Mouse (Mus musculus) embryonic facial prominence, embryonic 13.5 days (tissue): ENCODE measurements around the gene Tm6sf2. TPM values are rescaled to one million over a fixed set of nuclear protein-coding genes. Genes with fewer than 3 reads are reported as not detected.

Experiments used
- ATAC-seq: fragments of 200-750 bp; cut with Nextera tagmentation; 2 replicates; pipeline ENCODE4 v1.8.0; 2017; ENCODE audit warnings: low read depth; ENCODE audit not compliant: insufficient number of reproducible peaks, insufficient read depth, low FRiP score, low TSS enrichment
- H3K27ac ChIP-seq: fragments of 300-500 bp; sonication (generic); 2 replicates; pipeline ENCODE4 v1.5.1; 2015; ENCODE audit warnings: moderate library complexity, mild to moderate bottlenecking, inconsistent platforms
- H3K27me3 ChIP-seq: fragments of 300-500 bp; sonication (generic); 2 replicates; pipeline ENCODE4 v1.6.1; 2015; ENCODE audit warnings: mild to moderate bottlenecking, inconsistent platforms
- H3K36me3 ChIP-seq: fragments of 300-500 bp; sonication (generic); 2 replicates; pipeline ENCODE4 v1.6.1; 2015; ENCODE audit warnings: mild to moderate bottlenecking, inconsistent platforms
- H3K4me1 ChIP-seq: fragments of 300-500 bp; sonication (generic); 2 replicates; pipeline ENCODE4 v1.6.1; 2015; ENCODE audit warnings: inconsistent platforms
- H3K4me2 ChIP-seq: fragments of 300-500 bp; sonication (generic); 2 replicates; pipeline ENCODE4 v1.6.1; 2015; ENCODE audit warnings: moderate library complexity, mild to moderate bottlenecking, inconsistent platforms
- H3K4me3 ChIP-seq: fragments of 300-500 bp; sonication (generic); 2 replicates; pipeline ENCODE4 v1.5.1; 2015; ENCODE audit warnings: mild to moderate bottlenecking, inconsistent platforms
- H3K9ac ChIP-seq: fragments of 300-500 bp; sonication (generic); 2 replicates; pipeline ENCODE4 v1.6.1; 2015; ENCODE audit warnings: mild to moderate bottlenecking, inconsistent platforms
- H3K9me3 ChIP-seq: fragments of 300-500 bp; sonication (generic); 2 replicates; pipeline ENCODE4 v1.6.1; 2016; ENCODE audit warnings: inconsistent platforms
- WGBS: fragments of 180-500 bp; shearing (Covaris S2); methylation state at CpG from one replicate; pipeline ENCODE4 v1.1.7; 2015; ENCODE audit warnings: mixed read lengths; 5-methylcytosine and 5-hydroxymethylcytosine counted together
- polyA plus RNA-seq: library from polyadenylated mRNA; unstranded; fragments of >200 nt; fragmentation: Nextera tagmentation; extraction: Ambion mirVana; gene quantifications from 2 replicates; pipeline ENCODE4 v1.2.1, GENCODE M21; 2015

Gene Tm6sf2
- polyA plus RNA-seq, 1 experiment from 2014 or later, result 0.76 TPM

DNA sequence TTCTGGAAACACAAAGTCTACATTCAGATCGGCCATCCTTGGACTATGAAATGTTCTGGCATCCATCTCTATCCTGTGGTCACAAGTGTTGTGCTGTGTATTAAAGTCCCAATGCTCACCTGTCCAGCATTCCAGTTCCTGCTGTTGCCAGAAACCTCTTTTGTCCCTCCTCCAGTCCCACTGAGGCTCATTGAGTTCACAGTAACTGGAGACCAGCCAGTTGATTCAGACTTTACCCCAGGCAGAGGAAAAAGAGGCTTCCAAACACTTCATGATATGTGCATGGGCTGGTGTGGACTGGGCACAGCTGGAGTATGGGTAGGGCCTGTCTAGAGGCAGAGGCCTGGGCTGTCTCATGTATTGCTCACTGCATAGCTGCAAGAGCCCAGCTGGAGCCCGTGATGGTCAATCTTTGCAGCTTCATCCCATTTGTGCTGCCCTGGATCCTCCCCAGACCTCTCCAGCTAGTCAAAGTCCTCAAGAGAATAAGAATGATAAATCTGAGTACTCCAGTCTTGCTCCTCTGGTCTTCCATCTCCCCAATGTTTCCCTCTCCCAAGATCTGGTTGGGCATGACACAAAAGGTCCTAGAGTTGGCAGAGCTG is 786 bp upstream of the Tm6sf2 start:
- no peak for ATAC-seq
- no peaks in the 10 kb centered on the region for H3K27me3 ChIP-seq
- H3K36me3 ChIP-seq, result peaks cover 53% of the 10 kb centered on the region
- H3K4me1 ChIP-seq, result peaks cover 8% of the 10 kb centered on the region; the same call in 1 of the 2 replicates
- H3K27ac ChIP-seq, result no peak overlapping the region
- H3K4me2 ChIP-seq, result no peak overlapping the region
- H3K9me3 ChIP-seq, result no peaks in the 10 kb centered on the region
- 84% methylated on average over 2 of the region's 2 CpGs for WGBS
- H3K4me3 ChIP-seq, result no peak overlapping the region
- no peak overlapping the region; the same call in 1 of the 2 replicates for H3K9ac ChIP-seq

DNA sequence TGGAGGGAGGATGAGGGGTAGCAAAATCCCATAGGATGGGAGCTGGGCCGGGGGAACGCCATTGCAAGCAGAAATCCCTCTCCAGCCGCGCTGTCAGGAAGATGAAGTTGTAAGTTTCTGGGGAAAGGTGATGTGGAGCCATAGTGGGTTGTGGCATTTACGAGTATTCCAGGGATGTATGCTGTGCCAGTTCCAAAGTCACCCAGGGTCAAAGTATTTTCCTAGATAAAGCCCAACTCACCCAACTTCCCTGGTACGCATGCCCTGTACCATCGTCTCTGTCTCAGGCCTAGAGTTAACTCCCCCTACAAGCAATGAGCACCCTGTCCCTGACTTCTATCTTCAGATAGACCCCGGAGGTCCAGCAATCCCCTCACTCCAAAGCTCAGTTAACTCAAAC is 396 bp downstream of the Tm6sf2 start:
- H3K27ac ChIP-seq, result no peak overlapping the region
- no peaks in the 10 kb centered on the region for H3K27me3 ChIP-seq
- peak overlapping the region; percentile 53 for H3K4me2 ChIP-seq
- 67% methylated on average over 8 of the region's 8 CpGs for WGBS
- H3K4me1 ChIP-seq, result peaks cover 8% of the 10 kb centered on the region; the same call in 1 of the 2 replicates
- no peak for ATAC-seq
- no peaks in the 10 kb centered on the region for H3K9me3 ChIP-seq
- peak overlapping the region; percentile 12; the same call in 1 of the 2 replicates for H3K4me3 ChIP-seq
- peaks cover 41% of the 10 kb centered on the region for H3K36me3 ChIP-seq
- H3K9ac ChIP-seq, result no peak overlapping the region

DNA sequence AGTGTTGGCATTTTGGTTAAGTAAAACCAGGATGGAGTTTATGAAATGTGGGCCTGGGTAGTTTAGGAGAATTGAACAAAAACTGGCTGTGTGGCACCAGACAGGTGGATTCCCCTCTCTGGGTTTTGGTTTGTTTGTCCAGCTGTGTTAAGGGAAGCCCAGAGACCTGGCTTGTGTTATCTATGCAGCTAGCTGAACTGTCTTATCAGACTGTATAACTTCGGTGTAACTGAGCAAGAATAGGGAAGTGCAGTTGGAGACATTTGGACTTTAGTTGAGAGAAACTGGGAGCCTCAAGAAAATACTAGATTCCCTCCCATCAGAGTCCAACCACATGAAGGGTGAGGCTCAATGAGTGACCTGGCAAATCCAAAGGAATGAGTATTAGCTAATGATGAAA is 958 bp downstream of the Tm6sf2 start:
- WGBS, result 78% methylated on average over 1 of the region's 1 CpGs
- Histone ChIP-seq H3K4me3 (no peak overlapping the region), H3K9me3 (no peaks in the 10 kb centered on the region), H3K36me3 (peaks cover 38% of the 10 kb centered on the region), H3K27me3 (no peaks in the 10 kb centered on the region), H3K4me1 (peaks cover 8% of the 10 kb centered on the region; the same call in 1 of the 2 replicates), H3K9ac (no peak overlapping the region), H3K4me2 (no peak overlapping the region), H3K27ac (no peak overlapping the region)
- ATAC-seq, result no peak

DNA sequence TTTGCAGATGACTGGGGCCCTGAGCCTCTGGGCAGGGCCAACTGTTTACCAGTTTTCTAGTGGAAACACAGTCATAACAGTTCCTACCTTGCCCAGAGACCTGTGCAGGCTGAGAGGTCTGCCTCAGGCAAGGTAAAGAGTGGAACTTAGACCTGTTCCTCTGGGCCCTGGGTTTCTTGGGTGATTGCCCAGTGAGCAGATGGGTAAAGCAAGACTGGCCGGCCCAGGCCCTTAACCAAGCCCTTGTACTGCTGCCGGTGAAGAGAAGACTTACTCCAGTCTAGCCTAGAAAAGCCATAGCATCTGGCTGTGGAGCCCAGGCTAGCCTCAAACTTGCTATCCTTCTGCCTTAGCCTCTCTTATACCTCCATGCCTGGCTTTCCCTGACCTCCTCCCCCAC is 9.3 kb downstream of the Tm6sf2 start:
- no peak overlapping the region for H3K4me2 ChIP-seq
- no peaks in the 10 kb centered on the region for H3K9me3 ChIP-seq
- no peak overlapping the region for H3K9ac ChIP-seq
- H3K4me3 ChIP-seq, result no peak overlapping the region
- no peak for ATAC-seq
- no peak overlapping the region for H3K27ac ChIP-seq
- 96% methylated on average over 2 of the region's 2 CpGs for WGBS
- peaks cover 55% of the 10 kb centered on the region for H3K27me3 ChIP-seq
- H3K36me3 ChIP-seq, result 0 out of 2 replicates have a peak, but pooled peaks cover 3% of the 10 kb centered on the region
- H3K4me1 ChIP-seq, result peaks cover 19% of the 10 kb centered on the region

DNA sequence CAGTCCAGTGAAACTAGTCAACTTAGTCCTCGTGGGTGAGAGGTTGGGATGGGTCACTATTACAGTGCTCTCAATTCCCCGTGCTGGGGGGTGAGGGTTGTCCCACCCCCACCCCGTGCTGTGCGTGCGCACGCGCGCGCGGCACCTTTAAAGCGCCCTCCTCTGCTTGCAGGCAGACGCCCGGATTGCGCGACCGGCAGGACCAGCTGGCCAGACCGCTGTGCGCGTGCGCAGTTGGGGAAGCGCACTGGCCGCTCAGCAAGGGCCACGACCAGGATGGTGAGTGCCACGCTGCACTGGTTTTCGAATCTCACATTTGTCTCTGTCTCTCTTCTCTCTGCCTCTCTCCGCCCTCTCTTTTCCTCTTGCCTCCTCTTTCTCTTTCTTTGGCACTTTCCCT is 10.6 kb downstream of the Tm6sf2 start, which contains the start of gene Hapln4:
Hapln4 (plus strand) TSS at position 173 of the 400 bp plus-strand sequence.
- no peak for ATAC-seq
- Histone ChIP-seq H3K4me2 (peak within 1 kb of the TSS; percentile 85), H3K27ac (no peak within 1 kb of the TSS), H3K4me3 (peak within 1 kb of the TSS; percentile 45), H3K4me1 (peaks cover 26% of the 10 kb centered on the region), H3K9me3 (no peaks in the 10 kb centered on the region), H3K36me3 (0 out of 2 replicates have a peak, but pooled peaks cover 1% of the 10 kb centered on the region), H3K9ac (peak within 1 kb of the TSS; percentile 61), H3K27me3 (peaks cover 68% of the 10 kb centered on the region)
- WGBS, result under 1% methylated on average over 26 of the region's 26 CpGs

DNA sequence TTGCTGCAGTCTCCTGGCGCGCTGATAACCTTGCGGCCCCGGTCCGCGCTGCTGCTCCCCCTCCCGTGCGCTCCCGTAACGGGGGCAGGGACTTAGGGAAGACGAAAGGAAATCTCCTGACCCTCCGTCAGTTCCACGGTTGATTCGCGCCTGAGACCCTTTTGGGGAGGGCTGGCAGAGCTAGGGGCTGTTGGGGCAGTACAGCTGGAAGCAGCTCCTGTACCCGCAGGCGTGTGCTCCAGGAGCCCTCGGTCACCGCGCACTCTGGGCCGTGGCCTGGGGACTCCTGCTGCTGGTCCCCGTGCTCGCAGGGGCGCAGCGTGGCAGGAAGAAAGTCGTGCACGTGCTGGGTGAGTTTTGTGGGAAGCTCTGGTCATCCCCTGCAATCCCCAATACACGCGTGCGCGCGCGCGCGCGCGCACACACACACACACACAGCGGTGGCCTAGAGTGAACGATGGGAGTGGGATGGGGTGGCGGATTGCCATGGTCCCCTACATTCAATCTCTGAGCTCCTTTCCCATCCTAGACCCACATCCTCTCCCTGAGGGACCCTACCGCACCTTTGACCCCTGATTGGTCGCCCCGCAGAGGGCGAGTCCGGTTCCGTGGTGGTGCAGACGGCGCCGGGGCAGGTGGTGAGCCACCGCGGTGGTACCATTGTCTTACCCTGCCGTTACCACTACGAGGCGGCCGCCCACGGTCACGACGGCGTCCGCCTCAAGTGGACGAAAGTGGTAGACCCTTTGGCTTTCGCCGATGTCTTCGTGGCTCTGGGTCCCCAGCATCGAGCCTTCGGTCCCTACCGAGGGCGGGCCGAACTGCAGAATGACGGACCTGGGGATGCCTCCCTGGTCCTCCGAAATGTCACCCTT is 11.7 kb downstream of the Tm6sf2 start:
- Histone ChIP-seq H3K4me1 (peaks cover 27% of the 10 kb centered on the region), H3K9me3 (no peaks in the 10 kb centered on the region), H3K27ac (no peak overlapping the region), H3K4me2 (peak overlapping the region; percentile 85), H3K9ac (peak overlapping the region; percentile 61), H3K4me3 (peak overlapping the region; percentile 45), H3K36me3 (no peaks in the 10 kb centered on the region), H3K27me3 (peaks cover 80% of the 10 kb centered on the region)
- WGBS, result 2% methylated on average over 71 of the region's 71 CpGs
- ATAC-seq, result no peak

DNA sequence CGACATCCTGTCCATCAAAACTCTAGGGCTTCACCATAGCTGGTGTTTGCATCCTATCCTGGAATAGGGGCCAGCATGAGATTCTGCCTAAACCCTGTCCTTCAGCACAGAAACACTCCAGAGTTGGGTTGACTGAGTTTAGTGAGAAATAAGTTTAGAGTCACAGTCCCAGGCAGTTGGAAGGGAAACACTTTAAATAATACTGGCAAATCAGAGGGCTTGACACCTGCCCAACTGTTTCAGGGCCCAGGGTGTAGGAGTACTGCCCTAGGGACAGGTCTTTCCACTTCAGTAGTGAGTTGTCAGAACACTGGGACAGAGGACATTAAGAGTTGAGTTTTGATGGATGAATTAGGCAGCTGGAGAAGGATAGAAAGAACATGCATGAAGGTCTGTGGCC is 13.4 kb downstream of the Tm6sf2 start:
- no peaks in the 10 kb centered on the region for H3K9me3 ChIP-seq
- H3K4me1 ChIP-seq, result peaks cover 27% of the 10 kb centered on the region
- H3K36me3 ChIP-seq, result no peaks in the 10 kb centered on the region
- 36% methylated on average over 1 of the region's 1 CpGs for WGBS
- H3K4me3 ChIP-seq, result no peak overlapping the region
- no peak overlapping the region for H3K9ac ChIP-seq
- peaks cover 97% of the 10 kb centered on the region for H3K27me3 ChIP-seq
- ATAC-seq, result no peak
- no peak overlapping the region for H3K27ac ChIP-seq
- no peak overlapping the region for H3K4me2 ChIP-seq

DNA sequence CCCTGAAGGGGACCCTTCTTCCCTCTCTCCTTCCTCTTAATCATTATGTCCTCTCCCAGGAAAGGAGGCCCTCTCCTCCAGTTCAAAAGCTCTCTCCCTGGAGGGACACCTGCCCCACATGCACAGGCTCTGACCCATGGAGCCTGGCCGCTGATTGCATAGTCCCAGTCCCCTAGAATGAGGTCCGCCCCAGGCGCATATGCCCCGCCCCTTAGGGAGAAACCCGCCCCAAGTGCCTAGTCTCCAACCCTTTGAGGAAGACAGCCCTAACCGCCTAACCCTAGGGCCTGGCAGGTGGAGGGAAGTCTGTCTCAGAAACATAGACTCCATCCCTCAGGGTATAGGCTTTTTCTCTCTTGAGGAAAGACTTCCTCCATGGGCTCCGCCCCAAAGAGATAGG is 14.5 kb downstream of the Tm6sf2 start:
- 5% methylated on average over 7 of the region's 7 CpGs for WGBS
- no peaks in the 10 kb centered on the region for H3K9me3 ChIP-seq

DNA sequence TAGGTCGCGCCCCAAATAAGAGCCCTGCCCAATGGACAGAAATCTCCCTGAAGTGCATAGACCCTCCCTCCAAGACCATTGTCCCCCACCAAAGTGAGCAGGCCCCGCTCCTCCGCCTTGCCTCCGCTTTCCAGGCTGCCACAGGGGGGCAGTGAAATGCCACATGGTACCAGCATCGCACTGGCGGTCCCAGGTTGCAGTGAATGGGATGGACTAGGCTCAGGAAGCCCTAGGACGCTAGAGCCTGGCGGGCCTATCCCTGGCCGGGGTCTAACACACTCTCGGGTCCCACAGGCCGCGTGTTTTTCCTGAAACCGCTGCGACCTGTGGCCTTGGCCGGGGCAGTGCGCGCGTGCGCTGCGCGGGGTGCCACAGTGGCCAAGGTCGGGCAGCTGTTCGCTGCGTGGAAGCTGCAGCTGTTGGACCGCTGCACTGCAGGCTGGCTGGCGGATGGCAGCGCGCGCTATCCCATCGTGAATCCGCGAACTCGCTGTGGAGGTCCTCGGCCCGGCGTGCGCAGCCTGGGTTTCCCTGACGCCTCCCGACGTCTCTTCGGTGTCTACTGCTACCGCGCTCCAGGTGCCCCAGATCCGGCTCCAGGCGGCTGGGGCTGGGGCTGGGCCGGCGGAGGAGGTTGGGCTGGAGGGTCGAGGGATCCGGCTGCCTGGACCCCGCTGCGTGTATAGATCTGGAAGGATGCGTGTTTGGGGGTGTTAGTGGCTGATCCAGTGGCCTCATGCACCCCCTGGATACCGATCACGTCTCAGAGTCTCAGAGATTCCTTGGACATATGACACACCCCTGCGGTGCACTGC is 15.3 kb downstream of the Tm6sf2 start:
- Histone ChIP-seq H3K9me3 (no peaks in the 10 kb centered on the region), H3K4me2 (peak overlapping the region; percentile 81), H3K27ac (no peak overlapping the region), H3K4me3 (peak overlapping the region; percentile 46), H3K4me1 (peaks cover 27% of the 10 kb centered on the region), H3K36me3 (no peaks in the 10 kb centered on the region), H3K9ac (peak overlapping the region; percentile 66), H3K27me3 (peaks cover 94% of the 10 kb centered on the region)
- WGBS, result 5% methylated on average over 56 of the region's 56 CpGs
- ATAC-seq, result peak; percentile 74; the same call in 1 of the 2 replicates

More for the DNA sequence above, 14.5 kb downstream of the Tm6sf2 start:
- peak overlapping the region; percentile 81; the same call in 1 of the 2 replicates for H3K4me2 ChIP-seq
- no peak for ATAC-seq
- no peak overlapping the region for H3K27ac ChIP-seq
- H3K4me1 ChIP-seq, result peaks cover 27% of the 10 kb centered on the region
- no peak overlapping the region for H3K9ac ChIP-seq
- 0 out of 2 replicates have a peak overlapping the region, but pooled peaks have one; percentile 46 for H3K4me3 ChIP-seq
- H3K27me3 ChIP-seq, result peaks cover 100% of the 10 kb centered on the region
- H3K36me3 ChIP-seq, result no peaks in the 10 kb centered on the region

DNA sequence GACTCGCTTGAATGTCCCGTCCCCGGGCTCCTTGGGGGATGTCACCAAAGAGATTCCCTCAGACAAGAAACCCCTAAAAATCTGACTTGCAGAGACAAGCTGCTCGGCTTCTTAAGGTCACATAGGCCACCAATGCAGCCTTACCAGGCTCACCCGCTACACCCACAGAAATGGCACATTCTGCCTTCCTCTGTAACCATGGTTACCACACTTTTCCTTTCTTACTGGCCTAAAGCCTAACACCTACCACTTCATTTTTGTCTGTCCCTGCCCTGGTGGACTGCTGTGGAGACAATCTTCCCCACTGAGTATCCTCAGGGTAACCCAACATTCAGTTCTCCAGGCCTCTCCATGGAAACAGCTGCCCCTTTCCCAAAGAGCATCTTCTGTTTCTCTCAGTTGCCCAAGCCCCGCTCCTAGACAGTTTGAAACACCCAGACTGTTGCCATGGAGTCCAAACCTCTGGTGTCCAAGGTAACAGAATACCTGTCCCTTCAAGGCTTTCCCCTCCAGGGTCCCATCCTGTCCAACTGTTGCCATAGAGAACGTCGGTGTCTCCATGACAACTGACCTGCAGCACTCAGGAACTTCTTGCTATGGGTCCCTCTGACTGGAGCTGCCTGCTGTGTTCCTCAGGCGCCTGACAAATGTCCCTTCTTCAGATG is 16.7 kb downstream of the Tm6sf2 start:
- no peaks in the 10 kb centered on the region for H3K36me3 ChIP-seq
- ATAC-seq, result no peak
- H3K9ac ChIP-seq, result no peak overlapping the region
- 62% methylated on average over 9 of the region's 9 CpGs for WGBS
- peaks cover 13% of the 10 kb centered on the region for H3K4me1 ChIP-seq
- H3K4me2 ChIP-seq, result no peak overlapping the region
- no peak overlapping the region for H3K4me3 ChIP-seq
- no peaks in the 10 kb centered on the region for H3K9me3 ChIP-seq
- H3K27me3 ChIP-seq, result peaks cover 85% of the 10 kb centered on the region
- no peak overlapping the region for H3K27ac ChIP-seq

DNA sequence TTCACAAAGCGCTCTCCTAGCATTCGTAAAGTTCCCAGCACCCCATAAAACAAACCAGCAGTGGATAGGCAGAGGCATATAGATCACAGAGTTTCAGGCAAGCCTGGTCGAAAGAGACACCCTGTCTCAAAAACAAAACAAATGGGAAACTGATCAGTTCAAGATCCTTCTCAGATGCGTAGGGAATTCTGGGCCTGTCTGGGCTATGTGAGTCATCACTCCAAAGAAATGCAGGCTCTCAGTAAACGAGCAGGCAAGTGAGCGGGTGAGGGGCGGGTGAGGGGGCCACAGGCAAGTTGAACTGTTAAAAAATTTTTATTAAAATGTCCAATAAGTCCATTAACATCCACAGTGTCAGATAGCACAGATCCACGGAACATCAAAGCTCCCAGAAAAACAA is 20.1 kb downstream of the Tm6sf2 start:
- no peak overlapping the region for H3K4me2 ChIP-seq
- no peaks in the 10 kb centered on the region for H3K36me3 ChIP-seq
- WGBS, result 49% methylated on average over 8 of the region's 8 CpGs
- no peaks in the 10 kb centered on the region; the same call in 1 of the 2 replicates for H3K9me3 ChIP-seq
- no peak for ATAC-seq
- H3K27ac ChIP-seq, result no peak overlapping the region
- peaks cover 7% of the 10 kb centered on the region for H3K4me1 ChIP-seq
- no peak overlapping the region for H3K9ac ChIP-seq
- H3K27me3 ChIP-seq, result peaks cover 59% of the 10 kb centered on the region
- no peak overlapping the region for H3K4me3 ChIP-seq
